In the genomic region with DNA sequence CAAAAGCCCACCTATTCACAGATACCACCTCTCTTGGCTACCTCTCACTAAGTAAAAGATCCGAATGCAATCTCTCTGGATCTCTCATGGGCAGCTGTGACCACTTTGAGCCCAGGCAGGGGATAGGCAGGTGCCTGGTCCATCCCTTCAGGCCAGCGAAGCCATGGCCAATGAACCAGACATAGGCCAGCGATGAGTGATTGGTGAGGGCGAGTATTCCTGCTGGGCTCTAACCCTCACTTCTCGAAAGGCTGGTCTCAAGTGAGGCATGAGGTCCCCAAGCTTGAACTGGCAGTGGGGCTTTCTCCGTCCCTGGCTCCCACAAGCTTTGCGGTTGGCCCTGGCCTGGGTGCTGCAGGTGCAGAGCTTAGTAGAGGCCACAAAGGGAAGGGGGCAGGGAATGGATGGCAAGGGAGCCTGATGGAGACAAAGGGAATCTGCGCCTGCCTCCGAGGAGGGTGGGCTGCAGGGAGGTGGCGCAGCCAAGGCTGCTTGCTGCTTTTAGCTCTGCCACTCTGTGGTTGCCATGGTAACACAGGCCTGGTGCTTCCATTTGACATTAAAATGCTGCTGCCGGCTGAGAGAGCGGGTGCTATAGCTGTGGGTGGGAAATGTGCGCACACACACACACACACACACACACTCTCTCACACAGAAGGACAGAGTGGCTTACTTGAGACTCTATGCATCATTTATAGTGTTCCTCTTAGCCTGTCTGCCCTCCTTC, we compare ENCODE assay signal across 9 mouse cellular contexts. TPM values are rescaled to one million over a fixed set of nuclear protein-coding genes. Genes with fewer than 3 reads are reported as not detected.
DNase-seq lines count a peak whose midpoint lies in the region; ATAC-seq lines count a peak whose summit lies in the region.
"Had no signal": no experiment of that assay in that cellular context is flagged by ENCODE, and none has a peak within 500 bp of the region (broad histone marks: within the 10 kb centered on the region; RNA-seq: fewer than 3 reads in every experiment).

No protein-coding gene starts in this region.

- WGBS in neural tube, embryonic 13.5 days, result 7% methylated on average over 13 of the region's 13 CpGs

- H3K27ac ChIP-seq in neural tube, embryonic 13.5 days (replicated peaks), result peak overlapping the region; percentile 100

- no peaks in the 10 kb centered on the region for H3K9me3 ChIP-seq in neural tube, embryonic 13.5 days

- no peaks in the 10 kb centered on the region for H3K27me3 ChIP-seq in neural tube, embryonic 13.5 days

- peak overlapping the region; percentile 38 for H3K4me2 ChIP-seq in neural tube, embryonic 13.5 days

- peak; percentile 94 for ATAC-seq in neural tube, embryonic 13.5 days (ENCODE audit: low read depth)
- no peak for ATAC-seq in megakaryocyte, adult 5-6 weeks (ENCODE audit: poor library complexity, severe bottlenecking)

- peak; percentile 63 for DNase-seq in MN1 (ENCODE audit: low spot score)
- peak; percentile 44 for DNase-seq in cerebellum, adult 9-10 months
- peak; percentile 97 for DNase-seq in frontal cortex, adult 2 months (ENCODE audit: extremely low spot score in 1 of 2, low spot score in 1 of 2)
- peak; percentile 94 for DNase-seq in left cerebral cortex, adult 11 months (ENCODE audit: low spot score)
- no peak for DNase-seq in ovary, adult 18-20 months (ENCODE audit: low spot score)
- DNase-seq in heart, adult 8-10 months (ENCODE audit: low spot score), result no peak

- peaks cover 55% of the 10 kb centered on the region for H3K4me1 ChIP-seq in neural tube, embryonic 13.5 days (replicated peaks)

- H3K9ac ChIP-seq in neural tube, embryonic 13.5 days, result peak overlapping the region; percentile 65

- no peaks in the 10 kb centered on the region for H3K36me3 ChIP-seq in neural tube, embryonic 13.5 days

- H3K4me3 ChIP-seq in neural tube, embryonic 13.5 days, result no peak overlapping the region
- H3K4me3 ChIP-seq: myocyte had no signal

RNA-seq across cellular contexts. Expression of gene Cdk5r1, which starts 27.1 kb away (rescaled TPM):
- polyA plus RNA-seq in frontal cortex, adult 2 months (2012; rRNA removed), result 242 and 258 TPM in 2 replicates
- 87.8 and 95.6 TPM in 2 replicates for polyA plus RNA-seq in neural tube, embryonic 13.5 days (2015; fragmentation: Nextera tagmentation; extraction: Ambion mirVana)
- 1 to 10 TPM in 2 of 4 experiments, under 1 TPM in 2; 0.85 to 4.1 (median 1.4) TPM for total RNA-seq in heart, adult 8-10 months (2022)
- 2.0 and 3.2 TPM in 2 replicates for total RNA-seq in megakaryocyte, adult 5-6 weeks (2015)
- 3.3 and 4.5 TPM in 2 replicates for total RNA-seq in megakaryocyte, adult 5-6 weeks (2017)

Comparison
In these comparisons a context has a peak if more than half of its experiments do, and no peak if none do; other contexts are left out.
1. DNase-seq: peak in MN1 (single experiment), cerebellum, adult 9-10 months (single experiment), frontal cortex, adult 2 months (2 of 2) and left cerebral cortex, adult 11 months (single experiment); none in ovary, adult 18-20 months (single experiment) and heart, adult 8-10 months (single experiment).